Mouse (Mus musculus): ENCODE measurements at regions not wholly inside any gene's neighbourhood (a gene's known extent, or its start where the extent isn't known, plus 50 kb on each side); places are given as distances from the start of the nearest gene placed in this dataset.

DNA sequence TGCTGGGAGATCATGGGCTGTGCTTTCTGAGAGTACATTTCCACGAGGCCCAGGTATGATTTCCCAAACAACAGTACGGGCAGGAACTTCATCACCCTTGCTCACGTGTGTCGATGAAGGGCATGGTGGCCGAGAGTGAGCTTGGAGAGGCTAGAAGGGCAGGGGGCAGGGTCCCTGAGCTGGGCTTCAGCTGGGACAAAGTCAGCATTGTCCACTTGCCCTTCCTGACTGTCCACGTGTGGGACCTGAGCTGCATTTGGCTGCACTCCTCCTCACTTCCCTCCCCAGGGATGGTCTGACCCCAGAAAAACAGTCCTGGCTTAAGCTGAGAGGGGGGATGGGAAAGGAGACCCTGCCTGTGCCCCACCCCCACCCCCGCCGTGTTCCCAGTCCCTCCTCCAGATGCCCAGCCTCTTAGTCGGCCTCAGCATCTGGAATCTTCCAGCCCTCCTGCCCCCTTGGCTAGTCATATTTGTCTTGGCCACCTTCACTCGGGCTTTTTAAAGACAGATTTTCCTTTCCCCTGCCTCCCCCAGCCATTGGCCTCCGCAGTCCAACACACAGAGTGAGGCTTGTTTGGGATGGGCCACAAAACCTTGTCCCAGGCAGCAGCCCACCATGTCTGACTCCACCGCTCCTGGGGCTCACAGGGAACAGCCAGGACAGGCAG lies 58.6 kb downstream of the Isg20 start:
- DNase-seq (ENCODE audit: low spot score) = no peak

GRCm38 (mm10) chr7:78989751-78990206 lies 63.5 kb upstream of the Acan start:
- no peak for DNase-seq (ENCODE audit: low spot score)

- DNase-seq (ENCODE audit: low spot score) = peak; percentile 35
Observed at GRCm38 (mm10) chr7:78990302-78991038, 62.8 kb upstream of the Acan start.

- DNase-seq (ENCODE audit: low spot score) = no peak
Observed at GRCm38 (mm10) chr7:78992991-78993390, 60.3 kb upstream of the Acan start.

DNA sequence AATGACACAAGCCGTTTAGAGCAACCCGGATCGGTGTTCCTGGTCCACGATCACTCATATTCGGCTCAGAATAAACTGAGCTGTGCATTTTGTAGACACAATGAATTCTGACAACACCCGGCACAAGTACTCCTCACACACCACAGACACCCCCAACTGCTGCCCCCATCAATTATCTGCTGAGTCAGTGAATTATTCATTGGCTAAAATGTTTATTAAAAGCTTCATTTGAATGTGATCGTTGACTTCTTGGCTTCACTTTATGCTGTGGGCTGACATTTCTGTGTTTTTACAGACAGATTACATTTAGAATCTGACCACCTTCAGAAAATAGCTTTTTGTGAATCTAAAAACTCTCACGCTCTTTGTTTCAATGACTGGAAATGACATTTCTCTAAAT lies 59.1 kb upstream of the Acan start:
- no peak for DNase-seq (ENCODE audit: low spot score)

DNA sequence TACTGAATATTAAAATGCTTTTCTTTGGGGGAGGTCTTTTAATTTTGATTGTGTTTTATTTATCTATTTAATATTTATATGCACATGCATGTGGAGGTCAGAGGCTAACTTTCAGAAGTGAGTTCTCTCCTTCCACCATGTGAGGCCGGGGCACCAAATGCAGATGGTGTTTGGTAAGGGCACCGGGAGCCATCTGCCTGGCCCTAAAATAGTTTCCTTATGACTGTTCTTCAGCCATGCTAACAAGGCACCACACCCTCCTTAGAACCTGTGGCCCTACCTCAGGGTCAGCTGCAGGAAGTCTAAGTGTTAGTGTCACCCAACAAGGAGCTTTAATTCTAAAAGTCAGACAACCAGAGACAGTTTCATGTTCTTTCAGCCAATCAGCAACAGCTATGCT lies 58.2 kb upstream of the Acan start:
- no peak for DNase-seq (ENCODE audit: low spot score)

GRCm38 (mm10) chr7:78995820-78996219 lies 57.5 kb upstream of the Acan start:
- DNase-seq (ENCODE audit: low spot score) = no peak
